Mouse (Mus musculus): ENCODE measurements around the gene Elf4.

The Elf4 gene

GRCm38 (mm10) chrX:48385927-48386326 is 77.0 kb downstream of the Elf4 start:
- in situ Hi-C loops (cut with MboI, MseI): no loop called here

- in situ Hi-C loops (cut with MboI, MseI): no loop called here
These were observed 79.3 kb downstream of the Elf4 start for GRCm38 (mm10) chrX:48383643-48384042.

- in situ Hi-C loops (cut with MboI, MseI): no loop called here
These were observed 95.1 kb downstream of the Elf4 start for GRCm38 (mm10) chrX:48367841-48368240.

GRCm38 (mm10) chrX:48365836-48366577 is 96.9 kb downstream of the Elf4 start:
- in situ Hi-C loops (cut with MboI, MseI): no loop called here

Data from T-helper 1 cell (primary cell).